20 mouse cellular contexts compared by ENCODE assay signal in genomic region chr2:173079766-173080549, GRCm38 (mm10). TPM values are rescaled to one million over a fixed set of nuclear protein-coding genes. Genes with fewer than 3 reads are reported as not detected.
A peak's percentile ranks its signal among the peaks of the same experiment; 100 is the strongest.
DNase-seq lines count a peak whose midpoint lies in the region; ATAC-seq and TF ChIP-seq lines count a peak whose summit lies in the region.
"Had no signal": no experiment of that assay in that cellular context is flagged by ENCODE, and none has a peak within 500 bp of the region (broad histone marks: within the 10 kb centered on the region; RNA-seq: fewer than 3 reads in every experiment).

No protein-coding gene starts in this region.

- no peak overlapping the region for H3K4me3 ChIP-seq in heart, embryonic 10.5 days
- H3K4me3 ChIP-seq in heart, postnatal 0 days (ENCODE audit: low read depth, low read length), result no peak overlapping the region
- no peak overlapping the region for H3K4me3 ChIP-seq in midbrain, embryonic 16.5 days (ENCODE audit: low read depth, low read length)
- H3K4me3 ChIP-seq in midbrain, postnatal 0 days (ENCODE audit: low read depth, low read length), result no peak overlapping the region
- H3K4me3 ChIP-seq in limb, embryonic 10.5 days, result no peak overlapping the region
- H3K4me3 ChIP-seq: embryonic facial prominence, embryonic 12.5 days; erythroblast, embryonic 14.5 days; forebrain, embryonic 13.5 days; midbrain, embryonic 10.5 days; neural tube, embryonic 13.5 days had no signal

- TF ChIP-seq CTCF in heart, postnatal 0 days (IDR thresholded peaks at IDR 0.05; ENCODE audit: low read depth), result no peak
- TF ChIP-seq CTCF in midbrain, postnatal 0 days (IDR thresholded peaks at IDR 0.05), result no peak

- peak overlapping the region; percentile 84 for H3K27ac ChIP-seq in heart, embryonic 10.5 days
- peak overlapping the region; percentile 68 for H3K27ac ChIP-seq in heart, postnatal 0 days (ENCODE audit: low read depth)
- H3K27ac ChIP-seq in midbrain, embryonic 16.5 days (ENCODE audit: low read length), result no peak overlapping the region
- no peak overlapping the region for H3K27ac ChIP-seq in midbrain, postnatal 0 days (ENCODE audit: low read depth, low read length)
- peak overlapping the region; percentile 26; the same call in 1 of the 2 replicates for H3K27ac ChIP-seq in limb, embryonic 10.5 days
- H3K27ac ChIP-seq: embryonic facial prominence, embryonic 12.5 days; forebrain, embryonic 13.5 days; midbrain, embryonic 10.5 days; neural tube, embryonic 13.5 days had no signal

- no peaks in the 10 kb centered on the region for H3K36me3 ChIP-seq in heart, embryonic 10.5 days
- H3K36me3 ChIP-seq in heart, postnatal 0 days (replicated peaks; ENCODE audit: control insufficient read depth, insufficient read depth, low read length), result no peaks in the 10 kb centered on the region
- H3K36me3 ChIP-seq in midbrain, embryonic 16.5 days (ENCODE audit: control insufficient read depth, insufficient read depth, low read length), result no peaks in the 10 kb centered on the region
- no peaks in the 10 kb centered on the region for H3K36me3 ChIP-seq in midbrain, postnatal 0 days (ENCODE audit: insufficient read depth, low read length)
- no peaks in the 10 kb centered on the region for H3K36me3 ChIP-seq in limb, embryonic 10.5 days
- H3K36me3 ChIP-seq: embryonic facial prominence, embryonic 12.5 days; midbrain, embryonic 10.5 days; neural tube, embryonic 13.5 days had no signal

- TF ChIP-seq EP300 in heart, postnatal 0 days (IDR thresholded peaks at IDR 0.05; ENCODE audit: low read depth), result no peak

- H3K4me2 ChIP-seq in heart, postnatal 0 days (ENCODE audit: low read depth, low read length), result no peak overlapping the region
- no peak overlapping the region for H3K4me2 ChIP-seq in midbrain, embryonic 16.5 days (ENCODE audit: low read length)
- H3K4me2 ChIP-seq in midbrain, postnatal 0 days (ENCODE audit: low read depth, low read length, poor library complexity, severe bottlenecking), result no peak overlapping the region
- H3K4me2 ChIP-seq: embryonic facial prominence, embryonic 12.5 days; forebrain, embryonic 13.5 days; liver, embryonic 11.5 days; lung, embryonic 14.5 days; neural tube, embryonic 13.5 days had no signal

- no peak for ATAC-seq in heart, postnatal 0 days (ENCODE audit: insufficient read depth, low read depth)
- 0 out of 2 replicates have a peak, but pooled peaks have one; percentile 11 for ATAC-seq in midbrain, embryonic 16.5 days
- ATAC-seq in midbrain, postnatal 0 days (ENCODE audit: low FRiP score), result no peak

- no peaks in the 10 kb centered on the region for H3K27me3 ChIP-seq in heart, embryonic 10.5 days (ENCODE audit: insufficient read depth, poor library complexity, severe bottlenecking)
- H3K27me3 ChIP-seq in heart, postnatal 0 days (ENCODE audit: control insufficient read depth, insufficient read depth, low read length), result no peaks in the 10 kb centered on the region
- no peaks in the 10 kb centered on the region; the same call in 1 of the 2 replicates for H3K27me3 ChIP-seq in midbrain, embryonic 16.5 days (ENCODE audit: control insufficient read depth, insufficient read depth, low read depth, low read length)
- H3K27me3 ChIP-seq in midbrain, postnatal 0 days (ENCODE audit: insufficient read depth, low read length), result no peaks in the 10 kb centered on the region; the same call in 1 of the 2 replicates
- H3K27me3 ChIP-seq in limb, embryonic 10.5 days (ENCODE audit: low read depth, poor library complexity, severe bottlenecking), result no peaks in the 10 kb centered on the region; the same call in 1 of the 2 replicates
- H3K27me3 ChIP-seq: embryonic facial prominence, embryonic 12.5 days; forebrain, embryonic 13.5 days; neural tube, embryonic 13.5 days had no signal

- intact Hi-C loops in heart, postnatal 36 days (cut with DNase I), result loop anchor here (2.0 kb wide), 2 partner anchors 57 to 81 kb away; no protein-coding TSS in a partner anchor
- intact Hi-C loops in heart, postnatal 14 days (cut with DNase I), result loop anchor here (2.0 to 10.0 kb wide), 3 partner anchors 38 to 605 kb away; partner anchors contain the start of gene Fam209

- no peak for DNase-seq in heart, embryonic 10.5 days (ENCODE audit: low spot score)
- DNase-seq in heart, postnatal 36 days, result no peak
- no peak for DNase-seq in heart, postnatal 0 days (ENCODE audit: low spot score)
- no peak for DNase-seq in heart, postnatal 14 days
- no peak for DNase-seq in midbrain, postnatal 0 days (ENCODE audit: low spot score)
- DNase-seq in limb, embryonic 10.5 days (ENCODE audit: low spot score), result no peak
- DNase-seq in ovary, adult 18-20 months (ENCODE audit: low spot score), result no peak

- 38% methylated on average over 10 of the region's 10 CpGs for WGBS in heart, embryonic 10.5 days
- 25% methylated on average over 10 of the region's 10 CpGs for WGBS in heart, postnatal 0 days
- 66% methylated on average over 10 of the region's 10 CpGs for WGBS in midbrain, embryonic 16.5 days
- 66% methylated on average over 10 of the region's 10 CpGs for WGBS in midbrain, postnatal 0 days
- 55% methylated on average over 10 of the region's 10 CpGs for WGBS in limb, embryonic 10.5 days

- no peak overlapping the region for H3K9ac ChIP-seq in heart, postnatal 0 days (replicated peaks; ENCODE audit: low read depth, low read length)
- no peak overlapping the region for H3K9ac ChIP-seq in midbrain, embryonic 16.5 days (ENCODE audit: low read depth, low read length)
- H3K9ac ChIP-seq in midbrain, postnatal 0 days (replicated peaks; ENCODE audit: low read length, poor library complexity, severe bottlenecking), result no peak overlapping the region
- H3K9ac ChIP-seq: embryonic facial prominence, embryonic 12.5 days; forebrain, embryonic 13.5 days; lung, embryonic 14.5 days; neural tube, embryonic 13.5 days had no signal

- no peaks in the 10 kb centered on the region for H3K9me3 ChIP-seq in heart, embryonic 10.5 days
- no peaks in the 10 kb centered on the region for H3K9me3 ChIP-seq in heart, postnatal 0 days (replicated peaks; ENCODE audit: control insufficient read depth, low read length)
- H3K9me3 ChIP-seq in midbrain, embryonic 16.5 days (replicated peaks; ENCODE audit: control insufficient read depth, low read length, poor library complexity, severe bottlenecking), result no peaks in the 10 kb centered on the region
- H3K9me3 ChIP-seq in midbrain, postnatal 0 days (ENCODE audit: low read length), result no peaks in the 10 kb centered on the region
- H3K9me3 ChIP-seq in limb, embryonic 10.5 days (replicated peaks), result no peaks in the 10 kb centered on the region
- H3K9me3 ChIP-seq: embryonic facial prominence, embryonic 12.5 days; forebrain, embryonic 13.5 days; midbrain, embryonic 10.5 days; neural tube, embryonic 13.5 days had no signal

- H3K4me1 ChIP-seq in heart, embryonic 10.5 days, result peaks cover 43% of the 10 kb centered on the region
- peaks cover 20% of the 10 kb centered on the region for H3K4me1 ChIP-seq in heart, postnatal 0 days (ENCODE audit: control insufficient read depth, insufficient read depth)
- H3K4me1 ChIP-seq in midbrain, embryonic 16.5 days (ENCODE audit: control insufficient read depth, insufficient read depth, low read length), result no peaks in the 10 kb centered on the region
- no peaks in the 10 kb centered on the region for H3K4me1 ChIP-seq in midbrain, postnatal 0 days (ENCODE audit: insufficient read depth, low read length)
- H3K4me1 ChIP-seq in limb, embryonic 10.5 days, result peaks cover 26% of the 10 kb centered on the region
- H3K4me1 ChIP-seq: forebrain, embryonic 13.5 days had no signal

RNA-seq across cellular contexts. Expression of gene Ctcfl, which starts 39.4 kb away (rescaled TPM):
- polyA plus RNA-seq in heart, embryonic 10.5 days (2016; fragmentation: Nextera tagmentation; extraction: Ambion mirVana), result 0.85 and 1.1 TPM in 2 replicates
- total RNA-seq in heart, postnatal 36 days (2021), result under 1 TPM in 1 of 2 experiments, not detected in 1; 0.14 TPM
- not detected in 2 replicates for total RNA-seq in heart, postnatal 0 days (2014; rRNA removed; ENCODE audit: low replicate concordance)
- 0.22 and 0.26 TPM in 2 replicates for polyA plus RNA-seq in heart, postnatal 0 days (2015; fragmentation: Nextera tagmentation; extraction: Ambion mirVana)
- total RNA-seq in heart, postnatal 14 days (2021), result under 1 TPM; 0.07 TPM
- polyA plus RNA-seq in midbrain, embryonic 16.5 days (2015; fragmentation: Nextera tagmentation; extraction: Ambion mirVana), result 0.06 and 0.11 TPM in 2 replicates
- total RNA-seq in midbrain, postnatal 0 days (2014; rRNA removed), result not detected in 2 replicates
- not detected in 2 replicates for polyA plus RNA-seq in midbrain, postnatal 0 days (2015; fragmentation: Nextera tagmentation; extraction: Ambion mirVana)
- polyA plus RNA-seq in limb, embryonic 10.5 days (2016; fragmentation: Nextera tagmentation; extraction: Ambion mirVana), result 0.06 TPM in 1 of 2 replicates, not detected in the other
- total RNA-seq: layer of hippocampus, postnatal 10 days; monocyte, adult 5-6 weeks had no signal
- polyA plus RNA-seq: adrenal gland, adult 2 months; cortical plate, adult 2 months; erythroblast, embryonic 14.5 days; frontal cortex, adult 2 months had no signal

RNA-seq across cellular contexts. Expression of gene Rbm38, which starts 59.7 kb away (rescaled TPM):
- polyA plus RNA-seq in heart, embryonic 10.5 days (2016; fragmentation: Nextera tagmentation; extraction: Ambion mirVana), result 156 and 188 TPM in 2 replicates
- total RNA-seq in heart, postnatal 36 days (2021), result 100 to 1,000 TPM; 159 to 209 TPM
- total RNA-seq in heart, postnatal 0 days (2014; rRNA removed; ENCODE audit: low replicate concordance), result 85.0 and 119 TPM in 2 replicates
- polyA plus RNA-seq in heart, postnatal 0 days (2015; fragmentation: Nextera tagmentation; extraction: Ambion mirVana), result 122 and 135 TPM in 2 replicates
- total RNA-seq in heart, postnatal 14 days (2021), result 100 to 1,000 TPM; 198 to 232 TPM
- polyA plus RNA-seq in midbrain, embryonic 16.5 days (2015; fragmentation: Nextera tagmentation; extraction: Ambion mirVana), result 9.9 and 12.9 TPM in 2 replicates
- 7.6 and 8.4 TPM in 2 replicates for total RNA-seq in midbrain, postnatal 0 days (2014; rRNA removed)
- 7.3 and 7.4 TPM in 2 replicates for polyA plus RNA-seq in midbrain, postnatal 0 days (2015; fragmentation: Nextera tagmentation; extraction: Ambion mirVana)
- 74.1 and 97.5 TPM in 2 replicates for polyA plus RNA-seq in limb, embryonic 10.5 days (2016; fragmentation: Nextera tagmentation; extraction: Ambion mirVana)

Comparison
In these comparisons a context has a peak if more than half of its experiments do, and no peak if none do; other contexts are left out.
1. H3K27ac ChIP-seq: peak in heart, embryonic 10.5 days (single experiment), heart, postnatal 0 days (single experiment) and limb, embryonic 10.5 days (single experiment); none in midbrain, embryonic 16.5 days (single experiment) and midbrain, postnatal 0 days (single experiment).